In the genomic region with DNA sequence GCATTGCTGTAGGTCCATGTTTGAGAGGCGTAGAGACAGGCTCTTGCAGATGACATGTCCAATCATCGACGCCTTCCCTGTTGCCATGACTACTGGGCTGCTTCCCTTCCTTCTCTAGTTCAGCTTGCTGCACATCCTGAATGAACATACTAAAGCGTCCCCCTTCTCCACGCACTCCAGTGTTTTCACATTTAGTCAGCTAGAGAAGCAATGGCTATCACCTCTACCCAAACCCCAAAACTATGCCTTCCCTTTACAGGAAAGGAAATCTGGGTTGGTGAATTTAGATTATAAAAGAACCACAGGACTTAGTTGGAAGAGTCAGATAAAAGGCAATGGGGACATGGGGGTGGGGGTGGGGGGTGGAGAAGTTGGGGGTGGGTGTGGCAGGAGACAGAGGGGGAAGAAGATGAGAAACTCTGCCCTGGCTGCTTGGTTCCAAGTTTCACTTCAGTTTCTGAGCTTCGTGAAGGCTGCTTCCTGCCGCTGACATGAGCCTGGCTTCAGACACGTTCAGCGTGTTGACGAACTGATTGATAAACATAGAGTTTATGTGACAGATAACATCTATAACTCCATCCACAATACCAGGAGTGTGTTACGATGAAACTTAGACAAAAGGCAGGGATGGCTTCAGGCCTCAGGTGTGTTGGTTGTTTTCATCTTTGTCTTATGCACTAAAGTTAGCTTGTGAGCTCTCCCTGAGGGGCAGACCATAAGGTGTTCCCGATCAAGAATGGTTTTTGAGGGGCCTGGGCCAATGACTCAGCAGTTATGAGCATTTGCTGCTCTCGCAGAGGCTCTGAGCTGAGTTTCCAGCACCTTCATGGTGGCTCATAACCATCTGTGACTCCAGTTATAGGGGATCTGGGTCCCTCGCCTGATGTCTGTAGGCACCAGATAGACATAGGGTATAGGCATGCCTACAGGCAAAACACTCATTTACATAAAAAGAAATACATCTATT, we compare ENCODE assay signal across 1 mouse cellular context.
TF ChIP-seq lines count a peak whose summit lies in the region.

No protein-coding gene starts in this region.

TF ChIP-seq in MEL, 35 proteins besides CTCF, POLR2A, EP300 and RAD21 (continued from another document):
- TF ChIP-seq GATA1 (IDR thresholded peaks at IDR 0.05; ENCODE audit: low read depth, low read length) (peak; percentile 82), SMC3 (IDR thresholded peaks at IDR 0.05; ENCODE audit: low read depth, low read length) (no peak), BHLHE40 (IDR thresholded peaks at IDR 0.05; ENCODE audit: borderline replicate concordance, low read depth, low read length) (no peak), NRF1 (IDR thresholded peaks at IDR 0.05; ENCODE audit: insufficient read depth, low read depth, low read length, poor library complexity, severe bottlenecking) (no peak), SIN3A (IDR thresholded peaks at IDR 0.05; ENCODE audit: low read length) (peak; percentile 77), TCF12 (IDR thresholded peaks at IDR 0.05; ENCODE audit: low read depth, low read length) (peak; percentile 95), TBP (IDR thresholded peaks at IDR 0.05; ENCODE audit: low read depth, low read length) (peak; percentile 46; the same call in 1 of the 2 replicates), NELFE (IDR thresholded peaks at IDR 0.05; ENCODE audit: low read depth, low read length) (peak; percentile 7; the same call in 1 of the 2 replicates), JUND (IDR thresholded peaks at IDR 0.05; ENCODE audit: low read depth, low read length) (no peak), MYB (IDR thresholded peaks at IDR 0.05; ENCODE audit: low read depth, low read length) (no peak), POLR2AphosphoS5 (IDR thresholded peaks at IDR 0.05; ENCODE audit: borderline replicate concordance, low read depth, low read length) (no peak), KAT2A (conservative IDR thresholded peaks at IDR 0.05; ENCODE audit: low read depth, low read length) (no peak), TAL1 (IDR thresholded peaks at IDR 0.05; ENCODE audit: low read length) (peak; percentile 82), UBTF (IDR thresholded peaks at IDR 0.05; ENCODE audit: borderline replicate concordance, insufficient read depth, low read depth, low read length) (no peak), POLR2AphosphoS2 (IDR thresholded peaks at IDR 0.05; ENCODE audit: low read length) (no peak; the same call in 1 of the 2 replicates), GABPA (IDR thresholded peaks at IDR 0.05; ENCODE audit: low read depth, low read length) (peak; percentile 91), MAFK (IDR thresholded peaks at IDR 0.05; ENCODE audit: borderline replicate concordance, low read depth, low read length) (peak; percentile 44; the same call in 1 of the 2 replicates), ZNF384 (IDR thresholded peaks at IDR 0.05; ENCODE audit: low read depth, low read length) (peak; percentile 41; the same call in 1 of the 2 replicates), RCOR1 (IDR thresholded peaks at IDR 0.05; ENCODE audit: low read depth, low read length) (peak; percentile 97), CHD1 (IDR thresholded peaks at IDR 0.05; ENCODE audit: low read depth, low read length) (no peak; the same call in 1 of the 2 replicates), CHD2 (IDR thresholded peaks at IDR 0.05; ENCODE audit: low read length) (no peak), HCFC1 (IDR thresholded peaks at IDR 0.05; ENCODE audit: low read depth, low read length) (no peak), MYC (IDR thresholded peaks at IDR 0.05; ENCODE audit: low read depth, low read length) (peak; percentile 33; the same call in 1 of the 2 replicates), USF2 (IDR thresholded peaks at IDR 0.05; ENCODE audit: borderline replicate concordance in 1 of 2, insufficient read depth in 1 of 2, low read depth in 1 of 2, low read length in 2 of 2) (no peak), MXI1 (IDR thresholded peaks at IDR 0.05; ENCODE audit: low read depth, low read length) (no peak; the same call in 1 of the 2 replicates), MAZ (IDR thresholded peaks at IDR 0.05; ENCODE audit: low read depth, low read length) (peak; percentile 73; the same call in 1 of the 2 replicates), MEF2A (IDR thresholded peaks at IDR 0.05; ENCODE audit: extremely low read depth, insufficient replicate concordance, low read depth, low read length, poor library complexity, severe bottlenecking) (no peak), ELF1 (IDR thresholded peaks at IDR 0.05; ENCODE audit: low read depth, low read length) (0 out of 2 replicates have a peak, but pooled peaks have one; percentile 11), USF1 (IDR thresholded peaks at IDR 0.05; ENCODE audit: low read depth, low read length) (no peak), MAX (IDR thresholded peaks at IDR 0.05; ENCODE audit: low read length) (peak; percentile 74; the same call in 1 of the 2 replicates), ZC3H11A (IDR thresholded peaks at IDR 0.05; ENCODE audit: low read depth, low read length) (no peak), ZMIZ1 (IDR thresholded peaks at IDR 0.05; ENCODE audit: low read depth, low read length) (0 out of 2 replicates have a peak, but pooled peaks have one; percentile 52)
